Mouse (Mus musculus) left cerebral cortex, postnatal 36 days (tissue): Measurements from ENCODE around the gene Hdac7. TPM values are rescaled to one million over a fixed set of nuclear protein-coding genes. Genes with fewer than 3 reads are reported as not detected.

Source experiments
- DNase-seq, 2 experiments: peaks; one replicate each; pipeline ENCODE4 v3.0.0; 2021 to 2022; ENCODE audit warnings: low spot score in 2 of 2, mixed read lengths in 1 of 2
- intact Hi-C: fragments of 180-260 bp; cut with DNase I; formaldehyde crosslinking; loops from one replicate; pipeline ENCODE4 v1.15.1; 2025
- total RNA-seq, 2 experiments: library from RNA; stranded (reverse); gene quantifications; 2 replicates each; pipeline ENCODE4 v1.2.3; 2021

Gene Hdac7
- total RNA-seq, 2 experiments from 2014 or later: 21.4 to 36.4 TPM

DNA sequence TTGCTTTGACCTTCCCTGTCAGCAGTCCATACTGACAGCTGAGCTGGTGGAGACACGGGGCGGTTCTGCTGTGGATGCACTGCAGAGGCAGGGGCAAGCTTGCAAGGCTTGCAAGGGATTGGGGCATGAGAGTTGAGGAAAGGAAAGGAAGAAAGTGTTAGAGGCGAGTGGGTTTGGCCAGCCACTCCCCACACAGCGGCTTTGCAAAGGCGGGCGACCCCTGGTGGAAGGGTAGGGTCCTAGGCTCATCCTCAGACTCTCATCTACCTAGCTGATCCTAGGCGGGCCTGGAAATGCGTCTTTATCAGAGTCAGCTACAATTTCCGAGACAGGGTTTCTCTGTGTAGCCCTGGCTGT is 61.6 kb downstream of the Hdac7 start:
- intact Hi-C loops: loop anchor here (5.0 kb wide), 2 partner anchors 65 to 170 kb away; no protein-coding TSS in a partner anchor
- DNase-seq: no peak

DNA sequence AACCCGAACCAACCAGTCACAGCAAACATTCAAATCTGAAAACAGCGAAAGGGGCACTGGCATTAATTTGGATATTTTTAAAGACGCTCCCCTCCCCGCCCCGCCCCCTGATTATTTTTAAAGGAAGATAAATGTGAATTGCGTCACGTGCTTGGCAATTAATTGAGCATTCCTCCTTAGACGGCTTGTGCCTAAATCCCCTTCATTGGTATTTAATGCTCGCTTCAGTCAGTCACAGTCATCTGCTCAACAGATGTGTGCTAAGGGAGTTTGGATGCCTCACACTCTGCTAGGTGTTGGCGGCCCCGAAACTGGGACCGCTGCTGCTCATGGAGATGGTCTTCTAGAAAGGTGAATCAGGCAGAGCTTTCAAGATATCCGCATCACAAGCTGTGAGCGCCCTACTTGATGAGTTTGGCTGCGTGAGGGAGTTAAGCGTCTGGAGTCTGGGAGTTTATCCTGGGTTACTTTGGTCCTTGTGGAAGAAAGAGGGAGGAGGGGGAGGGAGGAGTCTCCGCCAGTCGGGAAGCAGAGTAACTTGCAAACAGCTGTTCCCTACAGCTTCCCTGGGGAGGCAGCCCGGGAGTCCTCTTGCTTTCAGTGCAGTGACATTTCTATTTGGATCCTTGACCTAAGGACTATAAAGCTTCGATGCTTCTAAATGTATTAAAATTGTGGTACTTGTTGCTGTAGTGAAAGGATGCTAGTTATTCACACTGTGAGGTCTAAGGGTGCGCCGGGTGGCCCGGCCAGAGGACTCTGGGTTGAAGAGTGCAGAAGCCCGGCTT is 62.1 kb downstream of the Hdac7 start:
- intact Hi-C loops: loop anchor here (5.0 kb wide), 2 partner anchors 65 to 170 kb away; no protein-coding TSS in a partner anchor
- no peak for DNase-seq

DNA sequence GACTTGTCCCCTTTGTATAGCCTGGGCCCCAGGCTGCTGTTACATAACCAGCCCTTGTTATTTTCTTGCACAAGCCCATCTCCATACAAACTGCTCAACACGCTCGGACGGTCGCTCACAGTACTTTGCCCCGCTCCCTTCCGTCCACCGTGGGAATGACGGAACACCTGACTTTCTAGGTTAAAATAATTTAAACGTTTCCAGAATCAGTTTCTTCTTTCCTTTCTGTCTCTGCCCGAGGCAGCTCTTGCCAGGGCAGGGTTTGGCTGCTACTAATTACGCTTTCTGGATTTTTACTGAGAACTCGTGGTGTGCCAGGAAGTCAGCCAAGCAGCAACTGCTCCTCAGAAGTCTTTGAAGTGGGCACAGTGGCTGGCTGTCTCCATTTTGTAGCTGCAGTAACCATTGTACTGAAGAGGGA is 63.7 kb downstream of the Hdac7 start:
- intact Hi-C loops: loop anchor here (5.0 kb wide), 2 partner anchors 67 to 172 kb away; no protein-coding TSS in a partner anchor
- no peak for DNase-seq

DNA sequence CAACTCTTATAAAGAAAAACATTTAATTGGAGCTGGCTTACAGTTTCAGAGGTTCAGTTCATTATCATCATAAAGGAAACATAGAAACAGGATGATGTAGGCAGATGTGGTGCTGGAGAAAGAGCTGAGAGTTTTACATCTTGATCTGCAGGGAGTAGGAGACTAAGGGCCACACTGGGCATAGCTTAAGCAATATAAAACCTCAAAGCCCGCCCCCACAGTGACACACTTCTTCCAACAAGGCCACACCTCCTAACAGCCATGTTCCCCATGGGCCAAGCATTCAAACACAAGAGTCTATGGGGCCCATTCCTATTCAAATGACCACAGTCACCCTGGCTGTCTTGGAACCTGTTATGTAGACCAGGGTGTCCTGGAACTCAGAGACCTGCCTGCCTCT is 64.7 kb downstream of the Hdac7 start:
- DNase-seq: no peak
- intact Hi-C loops: no loop called here

GRCm38 (mm10) chr15:97778311-97779098 is 65.8 kb downstream of the Hdac7 start, which contains the start of gene Slc48a1:
TSS of gene Slc48a1 (plus strand) at chr15:97778520.
- DNase-seq: no peak
- intact Hi-C loops: no loop called here

DNA sequence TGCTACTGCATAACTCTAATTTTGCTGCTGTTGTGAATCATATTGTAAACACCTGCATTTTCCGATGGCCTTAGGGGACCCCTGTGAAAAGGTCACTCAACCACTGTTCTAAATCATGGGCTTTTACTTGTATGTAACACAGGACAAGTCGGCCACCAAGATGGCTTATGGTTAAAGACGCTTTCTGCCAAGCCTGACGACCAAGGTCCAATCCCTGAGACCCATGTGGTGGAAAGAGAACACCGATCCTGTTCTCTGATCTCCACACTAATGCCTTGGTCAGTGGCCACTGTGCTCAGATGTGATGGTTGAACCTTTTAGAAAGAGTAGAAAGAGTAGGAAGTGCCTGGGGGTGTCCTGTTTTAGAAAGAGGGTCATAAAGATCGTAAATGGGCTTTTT is 67.4 kb downstream of the Hdac7 start:
- no peak for DNase-seq
- intact Hi-C loops: loop anchor here (1.0 kb wide), 1 partner anchor 60 kb away; no protein-coding TSS in a partner anchor

DNA sequence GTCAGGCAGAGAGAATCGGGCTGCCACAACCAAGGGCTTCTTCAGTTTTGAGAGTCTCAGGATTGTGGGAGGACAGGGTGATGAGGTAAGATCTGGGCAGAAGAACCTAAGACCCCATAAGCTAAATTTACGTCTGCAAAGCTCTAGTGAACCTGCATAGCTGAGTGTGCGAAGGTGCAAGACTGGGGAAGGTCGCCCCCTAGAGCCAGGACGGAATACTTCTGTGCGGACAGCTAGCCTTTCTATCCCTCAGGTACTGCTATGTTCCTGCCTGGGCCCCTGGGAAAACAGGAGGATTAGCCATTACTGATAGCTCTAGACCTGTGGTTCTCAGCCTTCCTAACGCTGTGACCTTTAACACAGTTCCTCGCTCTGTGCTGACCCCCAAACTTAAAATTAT is 67.8 kb downstream of the Hdac7 start:
- intact Hi-C loops: loop anchor here (1.0 kb wide), 1 partner anchor 59 kb away; no protein-coding TSS in a partner anchor
- peak; percentile 64 to 65 for DNase-seq

DNA sequence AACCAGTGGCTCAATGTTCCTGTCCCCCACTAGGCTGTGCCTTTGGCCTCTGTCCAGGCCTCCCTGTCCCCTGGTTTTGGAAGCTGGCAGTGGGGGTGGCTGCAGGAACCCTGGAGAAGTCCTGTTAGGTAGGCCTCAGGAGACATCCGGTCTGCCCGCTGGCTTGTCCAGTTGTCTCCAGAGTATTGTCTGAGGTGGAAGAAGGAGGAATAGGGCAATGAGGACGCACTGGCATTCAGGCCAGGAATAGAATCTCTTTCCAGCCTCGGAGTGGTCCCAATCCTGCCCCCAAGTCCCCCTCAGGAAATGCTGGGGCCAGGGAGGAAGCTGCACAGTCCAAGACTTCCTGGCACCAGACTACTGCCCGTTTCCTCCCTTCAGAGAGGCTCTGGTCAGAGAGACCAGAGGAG is 70.3 kb downstream of the Hdac7 start:
- intact Hi-C loops: no loop called here
- DNase-seq: no peak

DNA sequence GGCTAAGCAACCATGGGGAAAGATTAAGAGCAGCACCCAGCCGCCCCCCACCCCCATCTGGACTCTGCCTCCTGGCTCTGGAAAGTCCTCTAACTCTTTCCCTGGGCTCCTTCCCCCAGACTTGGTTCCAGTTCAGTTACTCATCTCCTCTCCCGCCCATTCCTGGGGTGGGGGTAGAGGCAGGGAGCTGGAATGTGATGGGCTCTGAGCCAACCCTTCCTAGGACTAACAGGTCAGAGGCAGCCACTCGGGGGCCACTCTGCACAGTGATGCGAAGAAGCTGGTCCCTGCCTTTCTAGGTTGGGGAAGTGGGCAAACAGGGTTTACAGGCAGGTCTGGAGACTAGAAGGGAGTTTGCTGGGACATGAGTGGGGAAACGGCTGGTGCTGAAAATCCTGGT is 71.2 kb downstream of the Hdac7 start:
- DNase-seq: no peak
- intact Hi-C loops: no loop called here

DNA sequence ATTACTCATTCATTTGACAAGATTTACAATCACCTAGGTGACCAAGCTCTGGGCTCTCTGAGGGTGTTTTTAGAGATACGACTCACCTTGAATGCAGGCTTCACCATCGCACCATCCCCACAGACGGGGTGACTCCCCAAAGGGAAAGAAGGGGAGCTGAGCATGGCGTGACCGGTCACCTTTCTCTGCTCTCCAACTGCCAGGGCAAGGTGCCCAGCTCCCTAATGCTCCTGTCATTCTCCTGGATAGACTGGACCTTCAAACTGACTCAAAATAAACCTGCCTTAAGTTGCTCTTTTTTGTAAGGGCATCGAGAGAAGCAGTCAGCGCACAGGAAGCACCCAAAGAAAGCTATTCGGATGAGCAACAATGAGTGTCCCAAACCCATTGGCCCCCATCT is 74.0 kb downstream of the Hdac7 start:
- intact Hi-C loops: no loop called here
- no peak for DNase-seq

GRCm38 (mm10) chr15:97768192-97768591 is 76.1 kb downstream of the Hdac7 start:
- DNase-seq: no peak
- intact Hi-C loops: no loop called here

- intact Hi-C loops: loop anchor here (2.0 kb wide), 2 partner anchors 17 to 39 kb away; no protein-coding TSS in a partner anchor
- DNase-seq: peak; percentile 71 to 74
These were observed 76.8 kb downstream of the Hdac7 start, which contains the start of gene Rapgef3 for GRCm38 (mm10) chr15:97767280-97768186. TSS of gene Rapgef3 (minus strand) at chr15:97767972.

GRCm38 (mm10) chr15:97766594-97767279 is 77.6 kb downstream of the Hdac7 start:
- DNase-seq: no peak
- intact Hi-C loops: loop anchor here (2.0 kb wide), 2 partner anchors 16 to 38 kb away; no protein-coding TSS in a partner anchor

DNA sequence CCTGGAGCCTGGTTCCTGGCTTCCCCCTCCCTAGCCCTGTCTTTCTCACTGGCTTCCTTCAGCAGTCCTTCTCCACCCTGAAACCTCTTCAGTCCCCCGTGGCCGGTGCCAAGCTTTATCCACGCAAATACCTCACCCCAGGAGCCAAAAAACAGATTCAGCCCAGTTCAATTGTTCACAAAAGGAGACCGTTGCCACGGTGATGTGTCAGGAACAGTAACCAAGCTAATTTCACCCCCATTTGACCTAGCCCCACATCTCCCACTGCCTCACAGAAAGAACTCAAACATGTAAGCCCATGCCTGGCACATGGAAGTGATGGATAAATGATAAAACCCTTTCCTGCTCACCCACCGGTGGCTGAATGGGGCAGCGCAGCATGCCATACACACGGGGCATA is 78.1 kb downstream of the Hdac7 start:
- intact Hi-C loops: loop anchor here (2.0 kb wide), 2 partner anchors 15 to 37 kb away; no protein-coding TSS in a partner anchor
- no peak for DNase-seq

DNA sequence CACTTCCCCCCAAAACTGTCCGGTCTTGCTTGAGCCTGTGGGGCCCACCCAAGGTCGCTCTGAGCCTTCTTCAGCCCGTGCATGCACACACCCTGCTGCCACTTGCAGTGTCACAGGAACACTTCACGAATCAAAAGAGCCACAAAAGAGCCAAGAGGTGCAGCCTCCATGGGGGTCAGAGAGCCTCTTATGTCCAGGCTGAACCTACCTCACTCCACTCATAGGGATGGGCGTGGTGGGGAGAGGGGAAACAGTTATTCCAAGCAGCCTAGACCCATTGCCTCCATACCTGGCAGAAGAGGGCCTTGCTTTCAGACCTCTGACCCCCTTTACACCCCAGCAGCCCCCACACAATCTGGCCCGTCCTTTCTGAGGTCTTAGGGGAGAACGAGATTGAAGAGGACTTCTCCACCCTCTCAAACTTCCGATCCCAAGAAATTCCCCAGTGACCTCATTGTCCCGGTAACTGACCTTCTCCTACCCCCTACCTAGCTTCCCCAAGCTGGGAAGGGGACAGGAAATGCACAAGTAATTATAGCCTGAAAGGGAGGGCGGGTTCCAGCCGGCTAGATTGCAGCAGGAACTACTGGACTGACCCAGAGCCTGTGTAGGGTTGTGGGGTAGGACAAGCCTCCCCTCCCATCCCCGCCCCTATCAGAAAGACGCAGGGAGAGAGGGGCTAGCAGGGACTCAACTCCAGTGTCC is 79.1 kb downstream of the Hdac7 start:
- DNase-seq: no peak
- intact Hi-C loops: no loop called here

DNA sequence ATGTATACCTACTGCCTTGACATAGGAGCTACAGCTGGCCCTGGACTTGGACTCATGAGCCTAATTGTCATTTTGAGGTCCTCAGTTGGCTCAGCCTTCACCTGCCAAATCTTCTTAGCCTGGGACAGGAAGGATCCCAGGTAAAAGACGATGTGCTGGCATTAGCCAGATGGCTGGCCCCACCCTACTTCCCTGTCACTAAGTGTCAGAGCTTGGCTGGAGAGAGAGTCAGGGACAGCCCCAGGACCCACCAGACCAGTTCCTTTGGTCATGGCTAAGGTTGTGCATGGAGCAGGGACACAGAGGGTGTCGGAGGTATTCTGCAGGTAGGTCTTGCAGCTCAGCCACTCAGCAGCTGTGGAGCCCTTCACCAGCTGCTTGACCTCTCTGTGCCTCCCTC is 79.8 kb downstream of the Hdac7 start:
- no peak for DNase-seq
- intact Hi-C loops: no loop called here

- intact Hi-C loops: no loop called here
- no peak for DNase-seq
These were observed 80.8 kb downstream of the Hdac7 start for GRCm38 (mm10) chr15:97763256-97764049.
